Mouse (Mus musculus) cerebellum, adult 9-10 months (tissue): ENCODE results near the gene Cox6b2.
A peak's percentile ranks its signal among the peaks of the same experiment; 100 is the strongest.

Source experiments
- DNase-seq: peaks from one replicate; pipeline ENCODE4 v3.0.0; 2022

The Cox6b2 gene

GRCm38 (mm10) chr7:4705098-4705497, 47.8 kb downstream of the Cox6b2 start:
- DNase-seq = peak; percentile 57

GRCm38 (mm10) chr7:4703195-4703594, 49.7 kb downstream of the Cox6b2 start:
- DNase-seq = no peak

GRCm38 (mm10) chr7:4702334-4702733, 50.6 kb downstream of the Cox6b2 start:
- no peak for DNase-seq
